In the genomic region with DNA sequence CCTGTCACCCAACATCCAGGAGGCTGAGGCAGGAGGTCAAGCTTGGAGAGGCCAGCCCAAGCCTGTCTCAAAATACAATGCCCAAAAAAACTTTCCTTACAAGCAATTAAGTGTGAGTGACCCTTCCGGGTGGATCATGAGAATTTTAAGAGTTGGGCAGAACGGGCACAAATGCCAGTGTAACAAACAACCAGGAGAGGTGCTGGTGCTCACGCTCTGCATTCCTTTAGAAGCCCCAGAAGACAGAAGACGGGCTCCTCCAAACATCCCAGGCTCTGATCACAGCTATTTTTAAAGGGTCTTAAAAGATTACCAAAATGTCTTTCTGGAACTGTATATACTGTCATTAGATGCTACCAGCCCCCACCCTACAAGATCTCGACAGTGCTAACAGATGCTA, we compare ENCODE assay signal across 8 mouse cellular contexts. TPM values are rescaled to one million over a fixed set of nuclear protein-coding genes. Genes with fewer than 3 reads are reported as not detected.
DNase-seq lines count a peak whose midpoint lies in the region; ATAC-seq and TF ChIP-seq lines count a peak whose summit lies in the region.

No protein-coding gene starts in this region.

- no peak for TF ChIP-seq CTCF in E14TG2a.4 (conservative IDR thresholded peaks at IDR 0.05; ENCODE audit: low read length)
- TF ChIP-seq CTCF in cerebellum, adult 2 months (IDR thresholded peaks at IDR 0.05; ENCODE audit: borderline replicate concordance, insufficient read depth, low read depth, low read length) = no peak

- peak overlapping the region; percentile 70 for H3K4me2 ChIP-seq in heart, embryonic 16.5 days (ENCODE audit: low read depth, low read length)
- peak overlapping the region; percentile 63 for H3K4me2 ChIP-seq in liver, embryonic 15.5 days

- WGBS in heart, embryonic 10.5 days = 22% methylated on average over 5 of the region's 5 CpGs
- 24% methylated on average over 5 of the region's 5 CpGs for WGBS in heart, embryonic 16.5 days
- WGBS in liver, embryonic 15.5 days (ENCODE audit: insufficient replicate concordance) = 55% methylated on average over 5 of the region's 5 CpGs
- WGBS in cerebellum, adult 2 months = 74% methylated on average over 5 of the region's 5 CpGs

- ATAC-seq in heart, embryonic 16.5 days (replicated peaks; ENCODE audit: extremely low read depth, insufficient read depth, low FRiP score) = no peak
- ATAC-seq in liver, embryonic 15.5 days (ENCODE audit: insufficient read depth) = no peak

- peak overlapping the region; percentile 96 for H3K9ac ChIP-seq in heart, embryonic 16.5 days (ENCODE audit: low read length)
- no peak overlapping the region for H3K9ac ChIP-seq in liver, embryonic 15.5 days

- peak overlapping the region; percentile 94 for H3K4me3 ChIP-seq in heart, embryonic 10.5 days
- peak overlapping the region; percentile 96 for H3K4me3 ChIP-seq in E14TG2a.4 (replicated peaks; ENCODE audit: low read length)
- H3K4me3 ChIP-seq in heart, embryonic 16.5 days (ENCODE audit: low read length) = peak overlapping the region; percentile 66
- H3K4me3 ChIP-seq in liver, embryonic 15.5 days (replicated peaks) = peak overlapping the region; percentile 65
- no peak overlapping the region for H3K4me3 ChIP-seq in cerebellum, adult 2 months (replicated peaks; ENCODE audit: insufficient read depth, low read depth, low read length)

- no peak for TF ChIP-seq POLR2A in cerebellum, adult 2 months (IDR thresholded peaks at IDR 0.05; ENCODE audit: borderline replicate concordance, insufficient read depth, low read length)

- no peaks in the 10 kb centered on the region for H3K27me3 ChIP-seq in heart, embryonic 10.5 days (ENCODE audit: insufficient read depth, poor library complexity, severe bottlenecking)
- H3K27me3 ChIP-seq in E14TG2a.4 (ENCODE audit: insufficient read depth, low read length) = peaks cover 27% of the 10 kb centered on the region
- no peaks in the 10 kb centered on the region for H3K27me3 ChIP-seq in heart, embryonic 16.5 days (ENCODE audit: control insufficient read depth, insufficient read depth, low read length)
- peaks cover 52% of the 10 kb centered on the region for H3K27me3 ChIP-seq in liver, embryonic 15.5 days
- H3K27me3 ChIP-seq in cerebellum, adult 2 months (ENCODE audit: control insufficient read depth, insufficient read depth, low read length) = no peaks in the 10 kb centered on the region

- no peaks in the 10 kb centered on the region for H3K9me3 ChIP-seq in heart, embryonic 10.5 days
- H3K9me3 ChIP-seq in E14TG2a.4 (ENCODE audit: low read length) = no peaks in the 10 kb centered on the region
- H3K9me3 ChIP-seq in heart, embryonic 16.5 days (replicated peaks; ENCODE audit: control insufficient read depth, low read length) = no peaks in the 10 kb centered on the region
- no peaks in the 10 kb centered on the region for H3K9me3 ChIP-seq in liver, embryonic 15.5 days (replicated peaks)

- H3K27ac ChIP-seq in heart, embryonic 10.5 days = peak overlapping the region; percentile 99
- peak overlapping the region; percentile 98 for H3K27ac ChIP-seq in heart, embryonic 16.5 days (ENCODE audit: low read length)
- H3K27ac ChIP-seq in liver, embryonic 15.5 days (replicated peaks) = no peak overlapping the region
- no peak overlapping the region for H3K27ac ChIP-seq in cerebellum, adult 2 months (ENCODE audit: insufficient read depth, low read length)

- H3K4me1 ChIP-seq in heart, embryonic 10.5 days = peaks cover 55% of the 10 kb centered on the region
- peaks cover 48% of the 10 kb centered on the region for H3K4me1 ChIP-seq in E14TG2a.4 (replicated peaks; ENCODE audit: low read depth, low read length)
- peaks cover 38% of the 10 kb centered on the region for H3K4me1 ChIP-seq in heart, embryonic 16.5 days (ENCODE audit: control insufficient read depth, insufficient read depth, low read length)
- peaks cover 27% of the 10 kb centered on the region; the same call in 1 of the 2 replicates for H3K4me1 ChIP-seq in liver, embryonic 15.5 days (replicated peaks)
- no peaks in the 10 kb centered on the region for H3K4me1 ChIP-seq in cerebellum, adult 2 months (ENCODE audit: control insufficient read depth, insufficient read depth, low read length)

- no peak for DNase-seq in heart, embryonic 10.5 days (ENCODE audit: low spot score)
- no peak for DNase-seq in heart, adult 18-20 months
- DNase-seq in cerebellum, adult 2 months = no peak
- DNase-seq in right cerebral cortex, postnatal 25 days = no peak
- no peak for DNase-seq in testis, postnatal 10 days (ENCODE audit: low spot score)

- peaks cover 3% of the 10 kb centered on the region; the same call in 1 of the 2 replicates for H3K36me3 ChIP-seq in heart, embryonic 10.5 days
- no peaks in the 10 kb centered on the region for H3K36me3 ChIP-seq in E14TG2a.4 (ENCODE audit: insufficient read depth, low read length)
- no peaks in the 10 kb centered on the region for H3K36me3 ChIP-seq in heart, embryonic 16.5 days (ENCODE audit: control insufficient read depth, insufficient read depth)
- H3K36me3 ChIP-seq in liver, embryonic 15.5 days (replicated peaks) = no peaks in the 10 kb centered on the region

RNA-seq across cellular contexts. Expression of a gene that starts 2.5 kb away (rescaled TPM):
- polyA plus RNA-seq in heart, embryonic 10.5 days (2016; fragmentation: Nextera tagmentation; extraction: Ambion mirVana) = 21.9 and 26.0 TPM in 2 replicates
- 10 to 100 TPM; 49.0 to 50.5 TPM for total RNA-seq in heart, adult 18-20 months (2021)
- polyA plus RNA-seq in heart, embryonic 16.5 days (2015; fragmentation: Nextera tagmentation; extraction: Ambion mirVana) = 21.7 and 24.4 TPM in 2 replicates
- polyA plus RNA-seq in liver, embryonic 15.5 days (2015; fragmentation: Nextera tagmentation; extraction: Ambion mirVana) = 8.5 and 10.8 TPM in 2 replicates
- polyA plus RNA-seq in cerebellum, adult 2 months (2012; rRNA removed) = 4.1 and 5.3 TPM in 2 replicates

Comparison
In these comparisons a context has a peak if more than half of its experiments do, and no peak if none do; other contexts are left out.
1. H3K27ac ChIP-seq: peak in heart, embryonic 10.5 days (single experiment) and heart, embryonic 16.5 days (single experiment); none in liver, embryonic 15.5 days (single experiment) and cerebellum, adult 2 months (single experiment).